Mouse (Mus musculus) B cell, adult 2 months (primary cell): ENCODE results near the gene Sgms1.
A peak's percentile ranks its signal among the peaks of the same experiment; 100 is the strongest.
"Not testable (repeated sequence)": the region's sequence is repeated elsewhere in the genome, so short reads cannot be mapped to it uniquely, and the experiment has no call there.

ENCODE experiments used
- DNase-seq, 2 experiments: peaks; one replicate each; pipeline ENCODE4 v3.0.0; 2022

Sgms1 gene

GRCm38 (mm10) chr19:32381511-32381961 is 8.0 kb downstream of the Sgms1 start:
- DNase-seq = no peak

GRCm38 (mm10) chr19:32380748-32381147 is 8.8 kb downstream of the Sgms1 start:
- no peak for DNase-seq

DNA sequence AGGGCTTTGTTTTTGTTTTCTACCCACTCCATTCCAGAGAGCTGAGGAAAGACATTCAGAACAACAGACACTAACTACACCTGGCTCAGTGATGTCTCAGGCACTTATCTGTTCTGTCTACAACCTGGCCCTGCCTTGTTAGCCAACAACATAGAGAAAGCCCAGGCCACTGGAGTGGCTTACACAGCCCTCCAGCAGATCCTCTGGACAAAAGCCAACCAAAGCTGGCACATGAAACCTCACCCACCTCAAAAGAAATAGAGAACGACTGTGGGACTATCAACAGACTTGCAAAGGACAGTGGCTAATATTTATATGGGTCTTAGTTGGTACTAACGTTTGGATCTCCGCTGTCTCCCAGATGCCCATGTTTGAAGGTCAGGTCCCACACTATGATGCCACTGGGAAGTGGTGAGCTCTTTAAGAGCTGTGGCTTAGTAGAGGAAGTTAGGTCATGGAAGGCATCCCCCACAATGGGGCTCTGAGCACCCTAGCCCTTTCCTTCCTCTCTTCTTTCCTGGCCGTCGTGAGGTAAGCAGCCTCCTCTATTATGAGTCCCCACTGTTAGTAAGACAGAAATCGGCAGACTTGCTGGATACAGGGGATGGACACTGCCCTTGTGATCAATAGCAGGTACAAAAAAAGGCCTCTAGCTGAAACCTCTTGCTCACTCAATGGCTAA is 10.1 kb downstream of the Sgms1 start:
- DNase-seq = peak in 1 of 2 experiments; percentile 29

DNA sequence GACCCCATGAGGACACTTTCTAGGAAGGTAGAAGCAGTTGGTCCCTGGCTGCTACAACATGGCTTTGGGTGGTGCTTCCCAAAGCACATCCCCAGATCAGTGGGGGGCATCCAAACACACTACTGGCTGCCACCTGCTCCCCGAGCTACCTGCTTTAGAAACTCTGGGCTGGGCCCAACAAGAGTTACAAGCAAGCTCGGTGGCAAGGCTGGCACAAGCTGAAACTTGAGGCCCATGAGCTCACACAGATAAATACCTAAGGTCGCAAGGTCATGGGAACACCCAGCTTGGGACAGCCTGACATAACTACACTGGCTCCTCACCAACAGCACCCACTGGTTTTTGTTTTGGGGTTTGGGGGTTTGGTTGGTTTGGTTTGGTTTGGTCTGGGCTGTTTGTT is 10.9 kb downstream of the Sgms1 start:
- no peak for DNase-seq

GRCm38 (mm10) chr19:32377701-32378325 is 11.7 kb downstream of the Sgms1 start:
- peak; percentile 48 to 57 for DNase-seq

DNA sequence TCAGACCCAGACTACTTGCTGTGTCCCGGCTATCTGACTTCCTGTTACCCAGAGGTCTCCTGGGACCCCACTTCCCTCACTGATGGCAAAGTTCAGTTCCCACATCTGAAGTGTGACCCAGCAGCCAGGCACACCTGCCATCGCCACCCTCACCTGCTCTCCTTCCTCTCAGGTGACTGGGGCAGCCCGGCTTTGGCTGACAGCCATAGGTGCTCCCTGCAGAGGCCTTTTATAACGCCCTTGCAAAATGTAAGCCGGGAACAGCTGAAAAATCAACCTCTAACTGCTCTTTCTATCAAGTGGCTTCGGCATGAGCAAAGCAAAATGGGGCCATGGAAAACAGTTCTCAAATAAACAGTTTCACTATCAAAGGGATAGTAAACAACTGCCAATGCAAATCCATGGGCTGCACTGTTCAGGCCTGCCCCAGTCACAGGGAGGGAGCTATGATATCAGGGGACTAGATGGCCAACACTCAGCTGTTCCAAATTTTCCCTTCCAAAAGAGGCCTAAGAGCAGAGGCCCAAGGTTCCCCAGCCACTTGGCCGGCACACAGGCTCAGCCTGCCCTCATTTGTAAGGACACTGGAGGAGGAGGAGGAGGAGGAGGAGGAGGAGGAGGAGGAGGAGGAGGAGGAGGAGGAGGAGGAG is 12.5 kb downstream of the Sgms1 start:
- DNase-seq = peak; percentile 42 to 50

GRCm38 (mm10) chr19:32376054-32376453 is 13.5 kb downstream of the Sgms1 start:
- no peak for DNase-seq

DNA sequence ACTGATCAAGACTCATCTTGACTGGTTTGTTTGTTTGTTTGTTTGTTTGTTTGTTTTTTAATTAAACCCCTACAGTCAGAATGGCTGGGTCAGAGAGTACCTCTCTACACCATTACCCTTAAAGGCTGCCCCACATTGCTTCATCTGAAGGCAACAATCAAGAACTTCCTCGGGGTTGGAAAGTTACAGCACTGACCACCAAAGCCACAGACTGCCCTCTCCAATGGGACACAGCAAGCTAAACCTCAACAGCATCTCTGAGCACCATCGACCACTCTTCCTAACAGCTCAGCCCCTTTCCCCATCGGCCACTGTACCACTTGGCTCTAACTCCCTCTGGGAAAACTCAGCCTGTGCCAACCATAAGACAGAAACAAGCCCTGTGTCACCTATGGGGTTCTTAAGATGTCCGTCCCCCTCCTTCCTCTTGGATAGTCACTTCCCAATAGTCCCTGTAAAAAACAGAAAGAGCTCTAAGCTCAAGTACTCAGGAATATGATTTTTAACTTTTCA is 14.0 kb downstream of the Sgms1 start:
- DNase-seq = no peak

DNA sequence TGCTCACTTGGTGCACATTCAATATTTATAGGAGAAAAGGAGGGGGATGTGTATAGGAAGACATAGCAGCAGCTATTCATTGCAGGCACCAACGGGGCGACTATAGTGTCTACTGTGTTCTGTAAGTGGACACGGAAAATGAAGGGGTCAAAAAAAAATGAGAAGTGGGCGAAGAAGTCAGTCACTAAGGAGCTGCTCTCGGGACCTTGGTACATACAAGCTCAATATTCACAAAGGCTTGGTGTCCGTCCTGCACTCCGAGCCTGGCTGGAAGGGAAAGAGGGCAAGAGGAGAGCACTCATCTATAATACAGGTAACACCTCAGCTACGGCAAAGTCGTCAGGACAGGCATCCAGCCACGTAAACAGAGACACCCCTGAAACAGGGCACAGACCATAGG is 14.8 kb downstream of the Sgms1 start:
- no peak for DNase-seq

DNA sequence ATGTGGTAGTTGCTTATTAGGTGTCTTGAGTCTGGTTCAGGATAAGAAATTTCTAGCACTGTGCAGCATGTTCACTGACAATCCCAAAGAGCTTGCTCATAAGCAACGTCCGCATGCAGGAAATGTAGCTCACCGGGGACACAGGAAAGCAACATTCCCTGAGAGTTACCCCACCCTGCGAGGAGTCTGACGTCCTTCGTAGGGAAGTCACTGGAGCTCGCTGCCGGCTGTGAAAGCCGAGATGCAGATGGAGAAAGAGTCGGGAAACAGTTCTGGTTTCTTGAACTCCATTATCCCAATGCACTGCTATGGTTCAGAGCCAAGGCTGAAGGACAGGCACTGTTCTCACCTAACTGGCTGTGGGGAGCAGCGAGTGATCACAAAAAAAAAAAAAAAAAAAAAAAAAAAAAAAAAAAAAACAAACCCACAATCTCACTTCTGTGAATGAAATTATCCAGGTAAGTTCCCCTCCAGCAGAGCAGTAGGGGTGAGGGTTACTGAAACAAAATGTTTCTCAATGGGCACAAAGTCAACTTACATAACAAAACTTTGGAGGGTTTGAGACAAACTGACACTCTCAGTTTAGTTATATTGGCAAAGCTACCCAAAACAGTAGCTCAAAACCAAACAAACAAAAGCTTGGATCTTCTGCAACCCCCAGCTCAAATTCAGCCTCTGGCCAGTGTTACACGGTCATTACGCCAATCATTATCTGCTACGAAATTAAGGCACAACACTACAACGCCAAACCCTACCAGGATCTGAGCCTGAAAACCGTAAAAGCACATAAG is 15.5 kb downstream of the Sgms1 start:
- DNase-seq = no peak

DNA sequence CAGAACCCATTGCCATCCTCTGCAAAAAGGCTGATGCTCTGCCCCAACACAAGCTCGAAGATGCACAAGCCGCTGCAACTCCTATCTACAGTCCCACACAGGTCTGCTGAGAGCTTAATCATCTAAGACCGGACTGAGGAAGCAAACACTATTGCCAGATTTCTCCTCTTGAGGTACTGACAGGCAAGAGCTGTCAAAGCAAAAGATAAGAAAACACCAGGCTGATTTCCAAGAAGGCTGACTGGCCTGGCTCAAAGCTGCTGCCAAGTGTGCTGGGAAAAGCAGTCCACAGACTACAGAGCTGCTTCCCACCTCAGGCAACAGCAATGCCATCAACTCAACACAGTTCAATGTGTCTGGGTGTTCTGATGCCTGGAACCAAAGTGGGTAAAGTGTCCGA is 17.1 kb downstream of the Sgms1 start:
- no peak for DNase-seq

- DNase-seq = no peak
Observed at GRCm38 (mm10) chr19:32367333-32367732, 22.2 kb downstream of the Sgms1 start.

- DNase-seq = no peak
Observed at GRCm38 (mm10) chr19:32366406-32366805, 23.1 kb downstream of the Sgms1 start.

DNA sequence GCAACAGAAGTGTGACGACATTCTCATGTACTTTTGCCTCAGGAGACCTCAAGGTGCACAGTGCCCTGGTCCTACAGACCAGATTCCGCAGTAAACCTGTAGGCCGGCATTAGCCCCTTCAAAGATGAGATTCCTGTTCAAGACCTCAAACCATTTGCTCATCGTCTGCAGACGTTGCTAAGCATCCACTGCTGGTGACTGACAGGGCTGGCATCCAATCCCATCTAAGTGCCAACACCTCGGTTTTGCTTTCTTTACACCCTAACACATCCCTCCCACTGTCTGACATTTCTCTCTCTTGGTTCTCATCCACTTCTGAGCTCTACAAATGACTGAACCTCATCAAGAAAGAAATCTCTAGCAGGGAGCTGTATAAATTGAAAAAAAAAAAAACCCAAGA is 24.4 kb downstream of the Sgms1 start:
- no peak for DNase-seq

DNA sequence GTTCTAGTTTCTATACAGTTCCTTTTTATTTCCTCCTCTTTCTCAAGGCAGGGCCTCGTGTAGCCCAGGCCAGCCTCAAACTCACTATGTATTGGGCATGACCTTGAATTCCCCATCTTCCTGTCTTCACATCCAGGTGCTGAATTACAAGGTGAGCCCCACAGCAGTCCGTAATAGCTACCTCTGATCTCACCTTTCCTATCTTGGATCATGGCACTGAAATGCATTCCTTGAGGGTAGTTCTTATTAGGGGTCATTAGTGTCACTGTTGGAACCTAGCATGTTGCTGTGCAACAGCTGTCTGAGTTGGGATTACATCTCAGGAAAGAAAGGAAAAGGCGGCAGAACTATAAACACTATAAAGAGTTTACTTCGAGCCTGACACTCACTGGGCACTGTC is 25.9 kb downstream of the Sgms1 start:
- DNase-seq = no peak

DNA sequence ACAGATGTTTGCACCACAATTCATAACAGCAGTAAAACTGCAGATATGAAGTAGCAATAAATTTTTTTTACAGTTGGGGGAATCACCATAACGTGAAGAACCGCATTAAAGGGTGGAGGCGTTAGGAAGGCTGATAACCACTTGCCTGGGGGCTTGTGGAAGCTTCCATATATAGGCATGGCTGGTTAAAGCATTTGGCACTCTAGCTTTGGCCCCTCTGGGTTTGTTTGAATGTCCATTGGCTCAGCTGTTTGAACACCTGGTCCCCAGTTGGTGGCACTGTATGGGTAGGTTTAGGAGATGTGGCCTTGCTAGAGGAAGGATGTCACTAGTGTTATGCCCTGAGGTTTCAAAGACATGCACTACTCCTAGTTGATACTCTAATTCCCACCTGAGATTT is 27.0 kb downstream of the Sgms1 start:
- DNase-seq = no peak

GRCm38 (mm10) chr19:32360989-32361698 is 28.4 kb downstream of the Sgms1 start:
- no peak for DNase-seq

- no peak for DNase-seq
Observed at GRCm38 (mm10) chr19:32360546-32360945, 29.0 kb downstream of the Sgms1 start.

- no peak for DNase-seq
Observed at GRCm38 (mm10) chr19:32358699-32359517, 30.6 kb downstream of the Sgms1 start.

DNA sequence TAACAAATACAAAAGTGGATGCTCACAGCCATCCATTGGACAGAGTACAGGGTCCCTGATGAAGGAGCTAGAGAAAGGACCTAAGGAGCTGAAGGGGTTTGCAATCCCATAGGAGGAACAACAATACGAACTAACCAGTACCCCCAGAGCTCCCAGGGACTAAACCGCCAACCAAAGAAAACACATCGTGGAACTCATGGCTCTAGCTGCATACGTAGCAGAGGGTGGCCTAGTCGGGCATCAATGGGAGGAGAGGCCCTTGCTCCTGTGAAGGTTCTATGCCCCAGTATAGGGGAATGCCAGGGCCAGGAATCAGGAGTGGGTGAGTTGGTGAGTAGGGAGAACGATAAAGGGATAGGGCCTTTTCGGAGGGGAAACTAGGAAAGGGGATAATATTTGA is 31.5 kb downstream of the Sgms1 start:
- DNase-seq = not testable (repeated sequence)

- DNase-seq = no peak
Observed at GRCm38 (mm10) chr19:32356166-32356565, 33.3 kb downstream of the Sgms1 start.

DNA sequence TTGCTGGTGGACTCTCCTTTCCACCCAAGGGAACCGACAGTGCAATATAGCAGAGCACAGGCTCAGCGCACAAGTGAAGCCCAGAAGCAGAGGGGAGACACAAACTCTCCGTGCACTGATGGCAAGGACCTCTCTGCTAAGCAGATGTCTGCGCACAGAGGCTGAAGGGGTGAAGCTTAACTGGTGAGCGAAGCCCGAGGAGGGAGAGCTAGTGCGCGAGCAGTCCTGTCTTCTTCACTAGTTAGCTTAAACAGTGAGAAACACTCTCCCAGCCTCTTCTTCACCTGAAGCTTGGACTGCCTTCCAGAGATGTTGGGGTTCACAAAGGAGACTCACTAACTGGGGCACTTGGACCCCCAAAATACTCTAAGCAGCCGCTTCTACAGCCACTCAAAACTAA is 36.1 kb downstream of the Sgms1 start:
- no peak for DNase-seq
